12 mouse cellular contexts compared by ENCODE assay signal in genomic region chr4:126051617-126052016, GRCm38 (mm10). TPM values are rescaled to one million over a fixed set of nuclear protein-coding genes. Genes with fewer than 3 reads are reported as not detected.
A peak's percentile ranks its signal among the peaks of the same experiment; 100 is the strongest.
DNase-seq lines count a peak whose midpoint lies in the region; ATAC-seq lines count a peak whose summit lies in the region.
"Had no signal": no experiment of that assay in that cellular context is flagged by ENCODE, and none has a peak within 500 bp of the region (broad histone marks: within the 10 kb centered on the region; RNA-seq: fewer than 3 reads in every experiment).

No protein-coding gene starts in this region.

- H3K4me3 ChIP-seq in heart, embryonic 12.5 days: no peak overlapping the region
- H3K4me3 ChIP-seq in liver, embryonic 11.5 days (ENCODE audit: low read depth, low read length): no peak overlapping the region
- H3K4me3 ChIP-seq: heart, embryonic 15.5 days; intestine, embryonic 15.5 days; limb, embryonic 10.5 days; neural tube, embryonic 12.5 days had no signal

- H3K27ac ChIP-seq in heart, embryonic 12.5 days (ENCODE audit: poor library complexity, severe bottlenecking): no peak overlapping the region
- H3K27ac ChIP-seq in liver, embryonic 11.5 days (ENCODE audit: low read depth, low read length): no peak overlapping the region
- H3K27ac ChIP-seq: heart, embryonic 15.5 days; intestine, embryonic 15.5 days; limb, embryonic 10.5 days; neural tube, embryonic 12.5 days had no signal

- H3K36me3 ChIP-seq in heart, embryonic 12.5 days: peaks cover 64% of the 10 kb centered on the region
- H3K36me3 ChIP-seq in liver, embryonic 11.5 days (ENCODE audit: control insufficient read depth, insufficient read depth, low read length): peaks cover 24% of the 10 kb centered on the region

- ATAC-seq in heart, embryonic 12.5 days (ENCODE audit: insufficient number of reproducible peaks, low FRiP score): no peak
- no peak for ATAC-seq in liver, embryonic 11.5 days (replicated peaks; ENCODE audit: low FRiP score)
- ATAC-seq: intestine, embryonic 15.5 days had no signal

- no peaks in the 10 kb centered on the region for H3K27me3 ChIP-seq in heart, embryonic 12.5 days (replicated peaks)
- no peaks in the 10 kb centered on the region for H3K27me3 ChIP-seq in liver, embryonic 11.5 days (replicated peaks; ENCODE audit: control insufficient read depth, insufficient read depth, low read length)
- H3K27me3 ChIP-seq: heart, embryonic 15.5 days; intestine, embryonic 15.5 days; neural tube, embryonic 12.5 days had no signal

- H3K9ac ChIP-seq in heart, embryonic 12.5 days: no peak overlapping the region
- no peak overlapping the region for H3K9ac ChIP-seq in liver, embryonic 11.5 days (ENCODE audit: low read depth, low read length)
- H3K9ac ChIP-seq: heart, embryonic 15.5 days; intestine, embryonic 15.5 days; neural tube, embryonic 12.5 days had no signal

- WGBS in heart, embryonic 12.5 days: 76% methylated on average over 7 of the region's 7 CpGs
- 75% methylated on average over 7 of the region's 7 CpGs for WGBS in liver, embryonic 11.5 days

- H3K4me2 ChIP-seq in heart, embryonic 12.5 days: no peak overlapping the region
- no peak overlapping the region for H3K4me2 ChIP-seq in liver, embryonic 11.5 days
- H3K4me2 ChIP-seq: heart, embryonic 15.5 days; intestine, embryonic 15.5 days; neural tube, embryonic 12.5 days had no signal

- H3K9me3 ChIP-seq in heart, embryonic 12.5 days (replicated peaks): no peaks in the 10 kb centered on the region
- no peaks in the 10 kb centered on the region for H3K9me3 ChIP-seq in liver, embryonic 11.5 days (ENCODE audit: control insufficient read depth, low read length)
- H3K9me3 ChIP-seq: heart, embryonic 15.5 days; intestine, embryonic 15.5 days; limb, embryonic 10.5 days; neural tube, embryonic 12.5 days had no signal

- peaks cover 10% of the 10 kb centered on the region for H3K4me1 ChIP-seq in heart, embryonic 12.5 days (replicated peaks)
- H3K4me1 ChIP-seq in liver, embryonic 11.5 days (replicated peaks; ENCODE audit: control insufficient read depth, insufficient read depth, low read length): peaks cover 10% of the 10 kb centered on the region

- peak; percentile 94 for DNase-seq in heart, adult 11 months
- DNase-seq in frontal cortex, postnatal 10 days (ENCODE audit: low spot score in 2 of 2): peak; percentile 16 to 40
- peak; percentile 30 to 53 for DNase-seq in layer of hippocampus, postnatal 25 days (ENCODE audit: extremely low spot score in 1 of 2, low spot score in 1 of 2)
- peak; percentile 76 for DNase-seq in lung, postnatal 36 days
- no peak for DNase-seq in liver, embryonic 11.5 days (ENCODE audit: low spot score)
- no peak for DNase-seq in kidney, adult 18-20 months
- no peak for DNase-seq in gastrocnemius, adult 18-20 months (ENCODE audit: low spot score)

RNA-seq across cellular contexts. Expression of gene Mrps15, which starts 4.9 kb away (rescaled TPM):
- polyA plus RNA-seq in heart, embryonic 12.5 days (2016; fragmentation: Nextera tagmentation; extraction: Ambion mirVana): 142 and 146 TPM in 2 replicates
- total RNA-seq in layer of hippocampus, postnatal 25 days (2021): 10 to 100 TPM; 44.7 to 49.7 TPM
- polyA plus RNA-seq in liver, embryonic 11.5 days (2014; fragmentation: Nextera tagmentation; extraction: Ambion mirVana): 186 and 190 TPM in 2 replicates
- 10 to 100 TPM; 79.5 to 80.7 TPM for total RNA-seq in gastrocnemius, adult 18-20 months (2021)

RNA-seq across cellular contexts. Expression of gene Oscp1, which starts 6.7 kb away (rescaled TPM):
- polyA plus RNA-seq in heart, embryonic 12.5 days (2016; fragmentation: Nextera tagmentation; extraction: Ambion mirVana): 5.9 and 7.7 TPM in 2 replicates
- total RNA-seq in layer of hippocampus, postnatal 25 days (2021): 10 to 100 TPM; 47.4 to 49.7 TPM
- polyA plus RNA-seq in liver, embryonic 11.5 days (2014; fragmentation: Nextera tagmentation; extraction: Ambion mirVana): 6.6 TPM in 2 replicates
- 1 to 10 TPM; 3.1 TPM for total RNA-seq in gastrocnemius, adult 18-20 months (2021)

RNA-seq across cellular contexts. Expression of gene Csf3r, which starts 27.3 kb away (rescaled TPM):
- 0.15 and 0.30 TPM in 2 replicates for polyA plus RNA-seq in heart, embryonic 12.5 days (2016; fragmentation: Nextera tagmentation; extraction: Ambion mirVana)
- total RNA-seq in layer of hippocampus, postnatal 25 days (2021): 1 to 10 TPM; 5.2 to 7.1 TPM
- 2.4 and 3.1 TPM in 2 replicates for polyA plus RNA-seq in liver, embryonic 11.5 days (2014; fragmentation: Nextera tagmentation; extraction: Ambion mirVana)
- under 1 TPM; 0.30 to 0.31 TPM for total RNA-seq in gastrocnemius, adult 18-20 months (2021)

RNA-seq across cellular contexts. Expression of gene Lsm10, which starts 44.8 kb away (rescaled TPM):
- polyA plus RNA-seq in heart, embryonic 12.5 days (2016; fragmentation: Nextera tagmentation; extraction: Ambion mirVana): 36.3 and 41.2 TPM in 2 replicates
- 10 to 100 TPM; 14.7 to 17.6 TPM for total RNA-seq in layer of hippocampus, postnatal 25 days (2021)
- polyA plus RNA-seq in liver, embryonic 11.5 days (2014; fragmentation: Nextera tagmentation; extraction: Ambion mirVana): 46.6 and 53.3 TPM in 2 replicates
- total RNA-seq in gastrocnemius, adult 18-20 months (2021): 10 to 100 TPM in 1 of 2 experiments, 1 to 10 TPM in 1; 7.4 to 10.8 TPM

RNA-seq across cellular contexts. Expression of gene Stk40, which starts 52.1 kb away (rescaled TPM):
- 35.0 and 35.2 TPM in 2 replicates for polyA plus RNA-seq in heart, embryonic 12.5 days (2016; fragmentation: Nextera tagmentation; extraction: Ambion mirVana)
- total RNA-seq in layer of hippocampus, postnatal 25 days (2021): 10 to 100 TPM; 23.7 to 26.1 TPM
- polyA plus RNA-seq in liver, embryonic 11.5 days (2014; fragmentation: Nextera tagmentation; extraction: Ambion mirVana): 24.4 and 26.7 TPM in 2 replicates
- 100 to 1,000 TPM; 113 to 127 TPM for total RNA-seq in gastrocnemius, adult 18-20 months (2021)

Comparison
In these comparisons a context has a peak if more than half of its experiments do, and no peak if none do; other contexts are left out.
1. DNase-seq: peak in heart, adult 11 months (single experiment), frontal cortex, postnatal 10 days (2 of 2), layer of hippocampus, postnatal 25 days (2 of 2) and lung, postnatal 36 days (single experiment); none in liver, embryonic 11.5 days (single experiment), kidney, adult 18-20 months (single experiment) and gastrocnemius, adult 18-20 months (single experiment).
2. RNA of gene Oscp1, which starts 6.7 kb away (total RNA-seq): 47.4 to 49.7 TPM in layer of hippocampus, postnatal 25 days; 3.1 TPM in gastrocnemius, adult 18-20 months; every median in the first group is over 10 times any median in the second.
3. RNA of gene Csf3r, which starts 27.3 kb away (total RNA-seq): 5.2 to 7.1 TPM in layer of hippocampus, postnatal 25 days; 0.30 to 0.31 TPM in gastrocnemius, adult 18-20 months; every median in the first group is over 4 times any median in the second.